Mouse (Mus musculus) liver (tissue): Measurements from ENCODE around the gene Cyp2d40.
"Not testable (repeated sequence)": the region's sequence is repeated elsewhere in the genome, so short reads cannot be mapped to it uniquely, and the experiment has no call there.

Source experiments
- DNase-seq: peaks from one replicate; pipeline ENCODE4 v3.0.0-alpha.2; 2020; ENCODE audit warnings: mixed read lengths

The Cyp2d40 gene

GRCm38 (mm10) chr15:82763631-82764420 lies at the start of gene Cyp2d40:
Gene Cyp2d40 (minus strand): TSS chr15:82764183.
- no peak for DNase-seq

GRCm38 (mm10) chr15:82810556-82810955 lies 46.6 kb upstream of the Cyp2d40 start:
- DNase-seq = peak; percentile 34

- peak; percentile 42 for DNase-seq
Measured at GRCm38 (mm10) chr15:82809511-82809910, 45.5 kb upstream of the Cyp2d40 start.

GRCm38 (mm10) chr15:82806969-82807763 lies 43.2 kb upstream of the Cyp2d40 start:
- DNase-seq = no peak

- peak; percentile 75 for DNase-seq
Measured at GRCm38 (mm10) chr15:82804708-82805639, 41.0 kb upstream of the Cyp2d40 start.

GRCm38 (mm10) chr15:82795936-82796440 lies 32.0 kb upstream of the Cyp2d40 start:
- no peak for DNase-seq

GRCm38 (mm10) chr15:82794277-82794676 lies 30.3 kb upstream of the Cyp2d40 start, which contains the start of gene Cyp2d26:
Gene Cyp2d26 (minus strand): TSS chr15:82794294.
- no peak for DNase-seq

GRCm38 (mm10) chr15:82793868-82794267 lies 29.9 kb upstream of the Cyp2d40 start:
- no peak for DNase-seq

- DNase-seq = no peak
Measured at GRCm38 (mm10) chr15:82793454-82793853, 29.5 kb upstream of the Cyp2d40 start.

- DNase-seq = no peak
Measured at GRCm38 (mm10) chr15:82792566-82792965, 28.6 kb upstream of the Cyp2d40 start.

GRCm38 (mm10) chr15:82784581-82784980 lies 20.6 kb upstream of the Cyp2d40 start:
- no peak for DNase-seq

- no peak for DNase-seq
Measured at GRCm38 (mm10) chr15:82783800-82784199, 19.8 kb upstream of the Cyp2d40 start.

GRCm38 (mm10) chr15:82777856-82778255 lies 13.9 kb upstream of the Cyp2d40 start:
- DNase-seq = not testable (repeated sequence)

GRCm38 (mm10) chr15:82765943-82766342 lies 2.0 kb upstream of the Cyp2d40 start:
- DNase-seq = no peak

- no peak for DNase-seq
Measured at GRCm38 (mm10) chr15:82764881-82765280, 898 bp upstream of the Cyp2d40 start.

- no peak for DNase-seq
Measured at GRCm38 (mm10) chr15:82748141-82748540, 15.8 kb downstream of the Cyp2d40 start.

- DNase-seq = no peak
Measured at GRCm38 (mm10) chr15:82747516-82747915, 16.5 kb downstream of the Cyp2d40 start.

GRCm38 (mm10) chr15:82733331-82733925 lies 30.6 kb downstream of the Cyp2d40 start:
- not testable (repeated sequence) for DNase-seq
